Mouse (Mus musculus) liver, embryonic 14.5 days (tissue): ENCODE measurements around the gene Frem1. TPM values are rescaled to one million over a fixed set of nuclear protein-coding genes. Genes with fewer than 3 reads are reported as not detected.

Experiments
- ATAC-seq: fragments of 200-750 bp; cut with Nextera tagmentation; 2 replicates; pipeline ENCODE4 v1.8.0; 2017; ENCODE audit warnings: moderate number of reproducible peaks, mild to moderate bottlenecking, moderate library complexity; ENCODE audit not compliant: insufficient read depth
- DNase-seq, 3 experiments: peaks; one replicate each; pipeline ENCODE4 v3.0.0-alpha.2; 2012 to 2013; ENCODE audit warnings: low read depth in 3 of 3, low spot score in 3 of 3
- H3K27ac ChIP-seq: fragments of 300-500 bp; sonication (generic); 2 replicates; pipeline ENCODE4 v1.5.1; 2014; ENCODE audit warnings: moderate library complexity, mild to moderate bottlenecking, control low read depth, inconsistent platforms
- H3K27me3 ChIP-seq: fragments of 300-500 bp; sonication (generic); 2 replicates; pipeline ENCODE4 v1.6.1; 2014; ENCODE audit warnings: mild to moderate bottlenecking, low read length, moderate library complexity; ENCODE audit not compliant: control insufficient read depth, insufficient read depth
- H3K36me3 ChIP-seq: fragments of 300-500 bp; sonication (generic); replicated peaks from 2 replicates; pipeline ENCODE4 v1.6.1; 2014; ENCODE audit warnings: low read depth; ENCODE audit not compliant: control insufficient read depth, insufficient read depth
- H3K4me1 ChIP-seq, 2 experiments: fragments of 200-500 bp in 1 of 2; fragments of 300-500 bp in 1 of 2; sonication (generic) in 1 of 2; replicated peaks; 2 replicates each; pipeline ENCODE4 v1.6.1; 2012 to 2014; ENCODE audit warnings: antibody characterized with exemption in 1 of 2, inconsistent platforms in 1 of 2, low read length in 1 of 2; ENCODE audit not compliant: control insufficient read depth in 2 of 2, insufficient read depth in 2 of 2
- H3K4me2 ChIP-seq: fragments of 300-500 bp; sonication (generic); 2 replicates; pipeline ENCODE4 v1.6.1; 2014; ENCODE audit warnings: low read depth, mild to moderate bottlenecking, control low read depth, moderate library complexity
- H3K4me3 ChIP-seq, 2 experiments: fragments of 200-500 bp in 1 of 2; fragments of 300-500 bp in 1 of 2; sonication (generic) in 1 of 2; 2 replicates each; pipeline ENCODE4 v1.5.1; 2012 to 2014; ENCODE audit warnings: low read depth in 2 of 2, low read length in 2 of 2, mild to moderate bottlenecking in 2 of 2, control low read depth in 1 of 2, inconsistent platforms in 1 of 2, moderate library complexity in 1 of 2; ENCODE audit not compliant: insufficient read depth in 1 of 2
- H3K9ac ChIP-seq: fragments of 300-500 bp; sonication (generic); replicated peaks from 2 replicates; pipeline ENCODE4 v1.6.1; 2014; ENCODE audit warnings: mild to moderate bottlenecking, control low read depth, moderate library complexity
- H3K9me3 ChIP-seq: fragments of 300-500 bp; sonication (generic); 2 replicates; pipeline ENCODE4 v1.6.1; 2016; ENCODE audit warnings: low read length, mixed read lengths; ENCODE audit not compliant: control insufficient read depth
- CTCF ChIP-seq: IDR thresholded peaks from 2 replicates; pipeline ENCODE4 v1.5.1; 2016; ENCODE audit warnings: antibody characterized with exemption, low read depth, control low read depth
- EP300 ChIP-seq: IDR thresholded peaks from 2 replicates; pipeline ENCODE4 v1.6.1; 2016; ENCODE audit warnings: antibody characterized with exemption, low read depth
- WGBS: fragments of 180-500 bp; shearing (Covaris S2); extraction: QIAGEN DNeasy Blood & Tissue Kit; methylation state at CpG from one replicate; pipeline ENCODE4 v1.1.7; 2014; ENCODE audit not compliant: insufficient replicate concordance; 5-methylcytosine and 5-hydroxymethylcytosine counted together
- polyA plus RNA-seq, 2 experiments: library from polyadenylated mRNA; depleted of rRNA in 1 of 2; stranded (reverse) in 1 of 2; unstranded in 1 of 2; fragments of >200 nt; fragmentation: Nextera tagmentation in 1 of 2; extraction: Ambion mirVana in 1 of 2; gene quantifications; 2 replicates each; pipeline versions ENCODE4 v1.2.1 to v1.2.3; 2012 to 2014

The Frem1 gene
- polyA plus RNA-seq, 2 experiments: 0.76 to 0.93 TPM

GRCm38 (mm10) chr4:82940248-82940647, 111.9 kb downstream of the Frem1 start:
- no peak overlapping the region for H3K27ac ChIP-seq
- DNase-seq: no peak
- H3K4me2 ChIP-seq: no peak overlapping the region
- no peak overlapping the region for H3K9ac ChIP-seq
- no peaks in the 10 kb centered on the region for H3K9me3 ChIP-seq
- ATAC-seq: no peak
- no peaks in the 10 kb centered on the region for H3K36me3 ChIP-seq
- no peak for TF ChIP-seq CTCF
- WGBS: 51% methylated on average over 13 of the region's 13 CpGs
- no peaks in the 10 kb centered on the region for H3K27me3 ChIP-seq
- no peak overlapping the region for H3K4me3 ChIP-seq
- H3K4me1 ChIP-seq: no peaks in the 10 kb centered on the region

GRCm38 (mm10) chr4:82934308-82934707, 117.8 kb downstream of the Frem1 start:
- Histone ChIP-seq H3K27me3 (no peaks in the 10 kb centered on the region), H3K9ac (no peak overlapping the region), H3K36me3 (no peaks in the 10 kb centered on the region), H3K9me3 (no peaks in the 10 kb centered on the region), H3K4me1 (no peaks in the 10 kb centered on the region), H3K4me2 (no peak overlapping the region), H3K4me3 (no peak overlapping the region), H3K27ac (no peak overlapping the region)
- DNase-seq (no peak), ATAC-seq (no peak)
- TF ChIP-seq EP300 (no peak), CTCF (peak; percentile 49)
- WGBS: 15% methylated on average over 5 of the region's 5 CpGs

GRCm38 (mm10) chr4:82933698-82934210, 118.4 kb downstream of the Frem1 start:
- H3K36me3 ChIP-seq: no peaks in the 10 kb centered on the region
- peak overlapping the region; percentile 47 for H3K4me2 ChIP-seq
- ATAC-seq (no peak), DNase-seq (peak; percentile 7 to 10 (median 9))
- 9% methylated on average over 14 of the region's 14 CpGs for WGBS
- no peaks in the 10 kb centered on the region for H3K27me3 ChIP-seq
- no peak overlapping the region for H3K4me3 ChIP-seq
- no peak overlapping the region for H3K9ac ChIP-seq
- no peaks in the 10 kb centered on the region for H3K9me3 ChIP-seq
- no peak overlapping the region for H3K27ac ChIP-seq
- H3K4me1 ChIP-seq: no peaks in the 10 kb centered on the region
- TF ChIP-seq EP300 (no peak), CTCF (peak; percentile 82)

- no peak overlapping the region for H3K27ac ChIP-seq
- H3K4me2 ChIP-seq: no peak overlapping the region
- no peaks in the 10 kb centered on the region for H3K36me3 ChIP-seq
- no peak for ATAC-seq
- no peaks in the 10 kb centered on the region for H3K9me3 ChIP-seq
- no peak overlapping the region for H3K9ac ChIP-seq
- WGBS: 58% methylated on average over 5 of the region's 5 CpGs
- DNase-seq: no peak
- no peaks in the 10 kb centered on the region for H3K4me1 ChIP-seq
- no peak overlapping the region for H3K4me3 ChIP-seq
- no peak for TF ChIP-seq CTCF
- TF ChIP-seq EP300: no peak
- H3K27me3 ChIP-seq: no peaks in the 10 kb centered on the region
Observed at GRCm38 (mm10) chr4:82930079-82930478, 122.1 kb downstream of the Frem1 start.

GRCm38 (mm10) chr4:82921962-82922361, 130.2 kb downstream of the Frem1 start:
- no peak overlapping the region for H3K4me2 ChIP-seq
- H3K9me3 ChIP-seq: no peaks in the 10 kb centered on the region
- no peak for DNase-seq
- no peaks in the 10 kb centered on the region for H3K4me1 ChIP-seq
- ATAC-seq: no peak
- no peaks in the 10 kb centered on the region for H3K27me3 ChIP-seq
- no peak overlapping the region for H3K9ac ChIP-seq
- 24% methylated on average over 4 of the region's 4 CpGs for WGBS
- no peaks in the 10 kb centered on the region for H3K36me3 ChIP-seq
- no peak overlapping the region for H3K27ac ChIP-seq
- no peak for TF ChIP-seq CTCF
- TF ChIP-seq EP300: no peak
- H3K4me3 ChIP-seq: no peak overlapping the region
